Mouse (Mus musculus): ENCODE results near the gene Nat8l.

The Nat8l gene

GRCm38 (mm10) chr5:34002636-34003035, 6.9 kb downstream of the Nat8l start:
- DNase-seq (ENCODE audit: low spot score in 2 of 2), result no peak

- DNase-seq (ENCODE audit: low spot score in 2 of 2), result no peak
These were observed 8.8 kb downstream of the Nat8l start for GRCm38 (mm10) chr5:34004618-34005017.

- DNase-seq (ENCODE audit: low spot score in 2 of 2), result no peak
These were observed 11.0 kb downstream of the Nat8l start for GRCm38 (mm10) chr5:34006832-34007231.

GRCm38 (mm10) chr5:34007392-34007941, 11.7 kb downstream of the Nat8l start:
- no peak for DNase-seq (ENCODE audit: low spot score in 2 of 2)

- no peak for DNase-seq (ENCODE audit: low spot score in 2 of 2)
These were observed 18.9 kb downstream of the Nat8l start for GRCm38 (mm10) chr5:34014652-34015051.

- DNase-seq (ENCODE audit: low spot score in 2 of 2), result no peak
These were observed 23.2 kb downstream of the Nat8l start for GRCm38 (mm10) chr5:34018968-34019367.

GRCm38 (mm10) chr5:34030101-34030500, 34.3 kb downstream of the Nat8l start:
- DNase-seq (ENCODE audit: low spot score in 2 of 2), result no peak

GRCm38 (mm10) chr5:34031022-34031421, 35.2 kb downstream of the Nat8l start:
- no peak for DNase-seq (ENCODE audit: low spot score in 2 of 2)

GRCm38 (mm10) chr5:34032520-34032919, 36.7 kb downstream of the Nat8l start:
- DNase-seq (ENCODE audit: low spot score in 2 of 2), result no peak

All from right cerebral cortex, postnatal 36 days (tissue).